Mouse (Mus musculus) midbrain, embryonic 13.5 days (tissue): ENCODE measurements around the gene Syn3. TPM values are rescaled to one million over a fixed set of nuclear protein-coding genes. Genes with fewer than 3 reads are reported as not detected.
A peak's percentile ranks its signal among the peaks of the same experiment; 100 is the strongest.
"Not testable (repeated sequence)": the region's sequence is repeated elsewhere in the genome, so short reads cannot be mapped to it uniquely, and the experiment has no call there.

ENCODE experiments used
- ATAC-seq: fragments of 200-750 bp; cut with Nextera tagmentation; 2 replicates; pipeline ENCODE4 v1.8.0; 2017; ENCODE audit warnings: mild to moderate bottlenecking, moderate TSS enrichment, moderate library complexity
- H3K27ac ChIP-seq: fragments of 300-500 bp; sonication (generic); 2 replicates; pipeline ENCODE4 v1.5.1; 2015; ENCODE audit warnings: inconsistent platforms, mild to moderate bottlenecking, moderate library complexity
- H3K27me3 ChIP-seq: fragments of 300-500 bp; sonication (generic); 2 replicates; pipeline ENCODE4 v1.6.1; 2015; ENCODE audit warnings: mild to moderate bottlenecking, inconsistent platforms
- H3K36me3 ChIP-seq: fragments of 300-500 bp; sonication (generic); 2 replicates; pipeline ENCODE4 v1.6.1; 2015; ENCODE audit warnings: mild to moderate bottlenecking, inconsistent platforms
- H3K4me1 ChIP-seq: fragments of 300-500 bp; sonication (generic); replicated peaks from 2 replicates; pipeline ENCODE4 v1.6.1; 2015; ENCODE audit warnings: inconsistent platforms
- H3K4me2 ChIP-seq: fragments of 300-500 bp; sonication (generic); replicated peaks from 2 replicates; pipeline ENCODE4 v1.6.1; 2015; ENCODE audit warnings: moderate library complexity, mild to moderate bottlenecking, inconsistent platforms
- H3K4me3 ChIP-seq: fragments of 300-500 bp; sonication (generic); replicated peaks from 2 replicates; pipeline ENCODE4 v1.5.1; 2015; ENCODE audit warnings: mild to moderate bottlenecking, inconsistent platforms
- H3K9ac ChIP-seq: fragments of 300-500 bp; sonication (generic); replicated peaks from 2 replicates; pipeline ENCODE4 v1.6.1; 2015; ENCODE audit warnings: mild to moderate bottlenecking, inconsistent platforms
- H3K9me3 ChIP-seq: fragments of 300-500 bp; sonication (generic); 2 replicates; pipeline ENCODE4 v1.6.1; 2016; ENCODE audit warnings: mild to moderate bottlenecking, inconsistent platforms
- WGBS: fragments of 180-500 bp; shearing (Covaris S2); methylation state at CpG from one replicate; pipeline ENCODE4 v1.1.7; 2015; 5-methylcytosine and 5-hydroxymethylcytosine counted together
- polyA plus RNA-seq: library from polyadenylated mRNA; unstranded; fragments of >200 nt; fragmentation: Nextera tagmentation; extraction: Ambion mirVana; gene quantifications from 2 replicates; pipeline ENCODE4 v1.2.1, GENCODE M21; 2015

Syn3 gene
- polyA plus RNA-seq, result 13.4 and 13.8 TPM in 2 replicates

DNA sequence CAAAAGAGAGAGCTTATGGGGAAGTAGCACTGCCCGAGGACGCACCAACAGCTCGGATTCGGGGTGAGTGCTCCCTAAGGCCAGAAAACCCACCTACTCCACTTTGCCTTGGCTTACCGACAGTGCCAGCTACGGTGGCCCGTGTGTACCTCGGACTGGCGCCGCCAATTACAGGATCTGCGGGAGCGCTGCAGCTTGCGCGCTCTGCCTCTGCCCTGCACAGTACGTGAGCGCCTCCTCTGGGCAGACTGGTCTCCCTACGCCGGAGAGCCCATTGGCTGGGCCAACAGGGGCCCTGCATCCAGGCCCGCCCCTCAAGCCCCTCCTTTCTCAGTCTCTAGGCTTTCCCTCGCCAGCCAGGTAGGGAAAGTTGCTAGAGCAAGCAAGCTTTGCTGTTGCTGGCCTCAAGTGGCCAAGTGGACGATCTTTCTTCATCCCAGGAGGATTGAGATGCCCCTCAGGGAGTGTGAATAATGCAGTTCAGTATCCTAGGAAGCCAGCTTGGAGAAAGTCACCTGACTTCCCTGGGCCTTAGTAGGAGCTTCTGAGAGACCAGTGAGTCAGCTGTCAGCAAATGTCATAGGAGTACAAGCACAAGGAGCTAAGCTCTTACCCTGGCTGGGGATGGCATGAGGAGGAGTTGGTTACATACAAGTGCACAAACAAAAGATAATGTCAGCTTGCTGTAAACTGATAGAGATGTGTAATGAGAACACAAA is at the start of gene Syn3:
TSS of gene Syn3 (minus strand) at position 224 of the 719 bp plus-strand sequence.
- peak within 1 kb of the TSS; percentile 64 for H3K4me3 ChIP-seq
- peak; percentile 99 for ATAC-seq
- H3K4me2 ChIP-seq, result peak within 1 kb of the TSS; percentile 83
- no peaks in the 10 kb centered on the region for H3K9me3 ChIP-seq
- WGBS, result 0% methylated on average over 21 of the region's 21 CpGs
- H3K27me3 ChIP-seq, result no peaks in the 10 kb centered on the region
- peaks cover 17% of the 10 kb centered on the region for H3K4me1 ChIP-seq
- no peaks in the 10 kb centered on the region for H3K36me3 ChIP-seq
- H3K27ac ChIP-seq, result peak within 1 kb of the TSS; percentile 80
- H3K9ac ChIP-seq, result peak within 1 kb of the TSS; percentile 77

DNA sequence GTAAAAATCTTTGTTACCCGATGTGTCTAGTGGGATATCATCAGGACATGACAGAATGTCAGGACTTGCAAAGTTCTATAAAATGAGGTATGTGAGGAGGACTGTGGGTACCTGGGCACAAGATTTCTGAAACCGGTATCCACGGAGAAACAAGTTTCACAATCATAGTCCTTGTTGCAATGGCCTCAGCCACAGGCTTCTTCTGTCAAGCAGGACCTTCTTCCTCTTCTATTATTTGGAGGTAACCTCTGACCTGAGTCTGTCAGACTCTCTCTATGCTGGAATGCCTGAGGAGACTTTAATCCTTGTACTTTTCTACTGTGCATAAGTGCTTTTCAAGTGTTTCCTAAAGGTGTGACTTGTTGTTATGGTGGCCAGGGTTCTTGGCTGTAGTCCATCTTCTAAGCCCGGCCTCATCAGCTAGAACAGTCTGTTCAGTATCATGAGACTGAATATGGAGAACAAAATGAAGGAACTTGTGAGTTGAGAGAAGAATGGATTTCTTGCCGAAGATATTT is 27.7 kb upstream of the Syn3 start:
- ATAC-seq, H3K27me3 ChIP-seq, H3K27ac ChIP-seq, H3K4me3 ChIP-seq, H3K4me2 ChIP-seq, H3K9me3 ChIP-seq, H3K36me3 ChIP-seq, H3K9ac ChIP-seq, H3K4me1 ChIP-seq: not testable (repeated sequence)
- 93% methylated on average over 3 of the region's 5 CpGs for WGBS

DNA sequence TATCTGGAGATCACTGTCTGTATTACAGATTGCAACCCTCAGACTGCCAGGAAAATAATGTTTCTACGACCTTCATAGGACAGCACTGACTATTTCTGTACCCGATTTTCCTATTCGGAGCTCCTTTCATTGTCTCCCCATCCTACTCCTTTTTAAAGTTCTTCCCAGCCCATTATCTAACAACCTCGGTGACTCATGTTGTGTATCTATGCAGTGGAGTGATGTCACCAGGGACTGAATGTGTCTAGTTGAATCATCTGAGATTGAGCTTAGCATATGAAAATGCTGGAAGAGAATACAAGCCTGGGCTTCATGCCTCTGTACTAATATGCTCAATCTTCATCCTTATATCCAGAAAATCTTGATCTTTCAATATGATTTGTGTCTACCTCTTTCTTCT is 15.1 kb upstream of the Syn3 start:
- no peak for ATAC-seq
- Histone ChIP-seq H3K4me2 (no peak overlapping the region), H3K27me3 (no peaks in the 10 kb centered on the region), H3K9me3 (peaks cover 7% of the 10 kb centered on the region; the same call in 1 of the 2 replicates), H3K4me1 (no peaks in the 10 kb centered on the region), H3K36me3 (no peaks in the 10 kb centered on the region), H3K4me3 (no peak overlapping the region), H3K9ac (no peak overlapping the region), H3K27ac (no peak overlapping the region)
- 92% methylated on average over 4 of the region's 4 CpGs for WGBS

- H3K27ac ChIP-seq, result no peak overlapping the region
- H3K36me3 ChIP-seq, result no peaks in the 10 kb centered on the region
- no peak overlapping the region for H3K4me3 ChIP-seq
- no peaks in the 10 kb centered on the region for H3K4me1 ChIP-seq
- ATAC-seq, result no peak
- H3K27me3 ChIP-seq, result no peaks in the 10 kb centered on the region
- H3K9me3 ChIP-seq, result peaks cover 7% of the 10 kb centered on the region; the same call in 1 of the 2 replicates
- no peak overlapping the region for H3K9ac ChIP-seq
- H3K4me2 ChIP-seq, result no peak overlapping the region
Measured at GRCm38 (mm10) chr10:86510941-86511340, 12.2 kb upstream of the Syn3 start.

GRCm38 (mm10) chr10:86502063-86502462 is 3.4 kb upstream of the Syn3 start:
- WGBS, result 78% methylated on average over 2 of the region's 2 CpGs

GRCm38 (mm10) chr10:86498051-86498672 is 534 bp downstream of the Syn3 start:
- H3K9me3 ChIP-seq, result no peaks in the 10 kb centered on the region
- H3K36me3 ChIP-seq, result no peaks in the 10 kb centered on the region
- 3% methylated on average over 12 of the region's 12 CpGs for WGBS
- no peaks in the 10 kb centered on the region for H3K27me3 ChIP-seq
- H3K27ac ChIP-seq, result peak overlapping the region; percentile 80
- ATAC-seq, result peak; percentile 88
- H3K4me3 ChIP-seq, result peak overlapping the region; percentile 64
- H3K4me2 ChIP-seq, result peak overlapping the region; percentile 83
- peak overlapping the region; percentile 77 for H3K9ac ChIP-seq
- H3K4me1 ChIP-seq, result peaks cover 17% of the 10 kb centered on the region

More at GRCm38 (mm10) chr10:86502063-86502462, 3.4 kb upstream of the Syn3 start:
- Histone ChIP-seq H3K27ac (no peak overlapping the region), H3K36me3 (no peaks in the 10 kb centered on the region), H3K4me2 (no peak overlapping the region), H3K4me1 (peaks cover 15% of the 10 kb centered on the region), H3K9ac (no peak overlapping the region), H3K4me3 (no peak overlapping the region), H3K9me3 (no peaks in the 10 kb centered on the region), H3K27me3 (no peaks in the 10 kb centered on the region)
- ATAC-seq, result no peak

DNA sequence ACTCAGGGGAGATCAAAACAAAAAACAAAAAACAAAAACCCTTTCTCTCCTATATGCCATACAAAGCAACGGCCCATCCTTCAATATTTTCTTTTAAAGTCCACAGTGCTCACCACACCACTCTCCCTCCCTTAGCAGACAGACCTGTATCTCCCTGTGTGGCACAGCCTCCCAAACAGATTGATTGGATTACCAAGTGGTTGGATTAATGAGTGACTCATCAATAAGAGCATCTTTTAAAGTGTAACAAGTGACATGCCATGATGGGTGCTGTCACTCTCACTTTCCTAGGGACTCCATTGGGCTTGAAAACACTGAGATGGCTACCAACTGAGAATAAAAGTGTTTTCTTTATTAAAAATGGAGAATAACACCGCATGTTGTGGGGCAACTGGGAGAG is 2.8 kb downstream of the Syn3 start:
- 91% methylated on average over 2 of the region's 2 CpGs for WGBS
- ATAC-seq, result no peak
- Histone ChIP-seq H3K9ac (no peak overlapping the region), H3K9me3 (no peaks in the 10 kb centered on the region), H3K4me2 (no peak overlapping the region), H3K36me3 (no peaks in the 10 kb centered on the region), H3K27me3 (no peaks in the 10 kb centered on the region), H3K4me3 (no peak overlapping the region), H3K27ac (no peak overlapping the region), H3K4me1 (peaks cover 34% of the 10 kb centered on the region)

- 76% methylated on average over 5 of the region's 5 CpGs for WGBS
- Histone ChIP-seq H3K4me2 (no peak overlapping the region), H3K27me3 (no peaks in the 10 kb centered on the region), H3K9ac (no peak overlapping the region), H3K4me3 (no peak overlapping the region), H3K36me3 (no peaks in the 10 kb centered on the region), H3K27ac (no peak overlapping the region), H3K4me1 (peaks cover 42% of the 10 kb centered on the region), H3K9me3 (no peaks in the 10 kb centered on the region)
- ATAC-seq, result no peak
Measured at GRCm38 (mm10) chr10:86493140-86493539, 5.6 kb downstream of the Syn3 start.

DNA sequence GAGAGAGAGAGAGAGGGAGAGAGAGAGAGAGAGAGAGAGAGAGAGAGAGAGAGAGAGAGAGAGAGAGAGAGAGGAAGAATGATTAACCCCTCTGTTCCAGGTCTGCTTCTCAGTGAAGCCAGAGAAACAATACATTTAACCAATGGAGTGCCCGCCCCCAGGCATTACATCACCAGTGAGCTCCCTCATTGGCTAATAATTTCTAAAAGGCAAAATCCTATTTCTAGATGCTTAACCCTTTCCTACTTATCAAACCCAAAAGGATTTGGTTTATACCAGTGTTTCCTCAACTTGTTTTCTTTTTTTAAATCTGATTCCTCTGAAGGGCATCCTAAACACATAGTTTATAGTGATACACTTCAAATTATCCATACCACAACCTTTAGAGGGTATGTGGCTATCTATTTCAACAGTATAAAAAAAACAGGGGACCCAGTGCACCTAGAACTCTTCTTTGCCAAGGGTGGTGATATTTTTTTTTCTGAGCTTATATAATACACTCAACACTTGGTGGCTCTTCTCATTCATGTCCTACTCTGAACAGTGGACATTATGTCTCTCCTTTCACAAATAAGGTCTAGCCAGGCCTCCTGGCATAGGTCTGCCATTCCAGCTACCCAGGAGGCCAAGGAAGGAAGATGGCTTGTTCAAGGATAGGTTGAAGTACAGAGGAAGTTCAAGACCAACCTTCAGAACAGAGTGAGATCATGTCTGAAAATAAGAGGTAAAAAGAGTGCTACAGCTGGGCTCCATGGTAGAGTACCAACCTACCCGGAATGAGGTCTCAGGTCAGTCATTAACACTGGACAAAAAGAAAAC is 6.4 kb downstream of the Syn3 start:
- H3K9me3 ChIP-seq, result no peaks in the 10 kb centered on the region
- H3K4me3 ChIP-seq, result peak overlapping the region; percentile 46
- H3K27me3 ChIP-seq, result no peaks in the 10 kb centered on the region
- peaks cover 33% of the 10 kb centered on the region for H3K4me1 ChIP-seq
- WGBS, result 52% methylated on average over 2 of the region's 2 CpGs
- peak overlapping the region; percentile 85 for H3K27ac ChIP-seq
- H3K4me2 ChIP-seq, result peak overlapping the region; percentile 64
- peak; percentile 90 for ATAC-seq
- peak overlapping the region; percentile 78 for H3K9ac ChIP-seq
- no peaks in the 10 kb centered on the region for H3K36me3 ChIP-seq

- peak overlapping the region; percentile 85 for H3K27ac ChIP-seq
- 9% methylated on average over 3 of the region's 3 CpGs for WGBS
- H3K9me3 ChIP-seq, result no peaks in the 10 kb centered on the region
- H3K4me1 ChIP-seq, result peaks cover 29% of the 10 kb centered on the region
- H3K36me3 ChIP-seq, result no peaks in the 10 kb centered on the region
- H3K4me2 ChIP-seq, result peak overlapping the region; percentile 64
- no peaks in the 10 kb centered on the region for H3K27me3 ChIP-seq
- H3K4me3 ChIP-seq, result peak overlapping the region; percentile 46
- ATAC-seq, result peak; percentile 93
- peak overlapping the region; percentile 78 for H3K9ac ChIP-seq
Measured at GRCm38 (mm10) chr10:86491316-86492088, 7.2 kb downstream of the Syn3 start.

DNA sequence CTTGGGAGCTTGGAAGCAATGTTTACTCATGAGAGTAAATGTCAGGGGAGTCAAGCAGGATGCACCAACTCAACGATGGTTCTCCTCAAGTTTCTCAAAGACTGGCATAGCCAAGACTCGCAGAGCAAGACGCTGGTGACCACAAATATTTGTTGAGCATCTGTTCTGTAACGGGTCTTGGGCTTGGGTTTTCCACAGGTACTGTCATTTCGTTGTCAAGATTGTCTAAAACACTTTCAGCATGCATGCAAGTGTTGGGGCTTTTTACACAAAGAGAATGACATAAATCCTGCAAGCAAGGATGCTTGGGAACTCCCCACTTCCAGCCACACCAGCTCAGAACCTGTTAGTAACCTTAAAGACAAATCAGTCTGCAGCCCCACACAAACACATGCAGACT is 10.2 kb downstream of the Syn3 start:
- Histone ChIP-seq H3K27me3 (no peaks in the 10 kb centered on the region), H3K4me2 (no peak overlapping the region), H3K4me1 (peaks cover 33% of the 10 kb centered on the region), H3K36me3 (no peaks in the 10 kb centered on the region), H3K9ac (no peak overlapping the region), H3K27ac (no peak overlapping the region), H3K4me3 (no peak overlapping the region), H3K9me3 (no peaks in the 10 kb centered on the region)
- ATAC-seq, result no peak
- 87% methylated on average over 5 of the region's 5 CpGs for WGBS
